Mouse (Mus musculus) lung, adult 2 months (tissue): Measurements from ENCODE around the gene 4930539E08Rik.

Experiments used
- CTCF ChIP-seq: fragments of 200-500 bp; IDR thresholded peaks from 2 replicates; pipeline ENCODE4 v1.5.1; 2011; ENCODE audit warnings: mild to moderate bottlenecking, low read length, control low read depth; ENCODE audit not compliant: insufficient read depth
- POLR2A ChIP-seq: fragments of 200-500 bp; IDR thresholded peaks from 2 replicates; pipeline ENCODE4 v1.6.1; 2011; ENCODE audit warnings: low read depth, mild to moderate bottlenecking, control low read depth, low read length, borderline replicate concordance; ENCODE audit errors: extremely low read depth

DNA sequence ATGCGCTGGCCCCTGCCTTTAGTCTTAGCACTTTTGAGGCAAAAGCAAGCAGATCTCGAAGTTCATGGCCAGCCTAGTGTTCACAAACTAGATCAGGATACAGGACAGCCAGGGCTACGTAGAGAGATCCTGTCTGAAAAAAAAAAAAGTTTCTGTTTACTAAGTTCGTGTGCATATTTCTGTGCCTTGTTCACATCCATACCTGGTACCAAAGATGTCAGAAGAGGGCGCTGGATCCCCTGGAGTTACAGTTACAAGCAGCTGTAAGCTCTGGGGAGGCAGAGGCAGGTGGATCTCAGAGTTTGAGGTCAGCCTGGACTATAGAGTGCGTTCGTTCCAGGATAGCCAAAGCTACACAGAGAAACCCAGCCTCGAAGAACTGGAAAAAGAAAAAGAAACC is 32.3 kb downstream of the 4930539E08Rik start:
- TF ChIP-seq CTCF (no peak), POLR2A (no peak)
